Mouse (Mus musculus) liver, postnatal 0 days (tissue): ENCODE data around the gene Rbp2.

ENCODE experiments used
- CTCF ChIP-seq: sonication (generic); IDR thresholded peaks from 2 replicates; pipeline ENCODE4 v1.5.1; 2016; ENCODE audit warnings: antibody characterized with exemption, low read depth
- EP300 ChIP-seq: IDR thresholded peaks from 2 replicates; pipeline ENCODE4 v1.6.1; 2016; ENCODE audit warnings: antibody characterized with exemption, low read depth, mild to moderate bottlenecking

DNA sequence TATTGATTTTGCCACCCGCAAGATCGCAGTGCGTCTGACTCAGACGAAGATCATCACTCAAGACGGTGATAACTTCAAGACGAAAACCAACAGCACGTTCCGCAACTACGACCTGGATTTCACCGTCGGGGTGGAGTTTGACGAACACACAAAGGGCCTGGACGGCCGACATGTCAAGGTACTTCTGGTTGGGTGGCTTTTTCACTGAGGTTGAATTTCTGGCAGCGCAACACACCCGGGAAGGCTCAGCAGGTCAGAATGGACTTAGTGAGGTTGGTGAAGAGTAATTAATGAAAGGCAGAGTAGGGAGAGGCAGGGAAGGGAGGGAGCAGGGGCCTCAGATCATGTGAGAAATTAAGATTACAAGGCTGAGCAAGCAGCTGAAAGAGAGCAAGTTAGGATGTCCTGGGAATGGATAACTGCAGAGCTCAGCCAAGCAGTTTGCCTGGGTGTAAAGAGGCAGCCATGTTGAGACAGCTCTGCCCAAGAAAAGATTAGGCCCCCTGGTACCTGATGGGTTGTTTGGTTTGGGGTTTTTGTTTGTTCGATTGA is 12.9 kb downstream of the Rbp2 start:
- TF ChIP-seq EP300 (no peak), CTCF (no peak)
